14 mouse cellular contexts compared by ENCODE assay signal in the genomic region with DNA sequence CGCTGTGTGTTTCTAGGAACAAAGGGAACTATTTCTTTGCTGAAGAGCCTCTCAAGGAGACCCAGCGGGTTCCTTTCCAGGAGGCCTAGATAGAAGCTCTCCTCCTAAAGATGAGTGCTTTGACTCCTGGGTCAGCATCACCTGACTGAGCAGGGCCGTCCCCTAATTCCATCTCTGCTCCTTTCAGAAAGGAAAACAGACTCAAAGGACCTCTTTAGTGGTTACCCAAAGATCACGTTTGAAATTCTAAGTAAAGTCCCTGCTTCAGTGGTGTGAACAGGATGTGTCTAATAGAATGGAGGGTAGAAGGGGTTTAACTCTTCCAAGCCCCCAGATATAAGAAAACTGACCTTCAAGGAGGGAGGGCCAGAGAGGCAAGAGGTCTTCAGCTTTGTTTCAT.
"Had no signal": no experiment of that assay in that cellular context is flagged by ENCODE, and none has a peak within 500 bp of the region (broad histone marks: within the 10 kb centered on the region; RNA-seq: fewer than 3 reads in every experiment).

No protein-coding gene starts in this region.

- H3K9ac ChIP-seq: kidney, embryonic 15.5 days; limb, embryonic 13.5 days; liver, embryonic 14.5 days; neural tube, embryonic 13.5 days; stomach, embryonic 15.5 days had no signal

- H3K4me2 ChIP-seq: kidney, embryonic 15.5 days; limb, embryonic 13.5 days; neural tube, embryonic 13.5 days; stomach, embryonic 15.5 days had no signal

- ATAC-seq: intestine, embryonic 16.5 days had no signal

- H3K27me3 ChIP-seq: kidney, embryonic 15.5 days; neural tube, embryonic 13.5 days; stomach, embryonic 15.5 days had no signal

- H3K27ac ChIP-seq: kidney, embryonic 15.5 days; limb, embryonic 13.5 days; liver, embryonic 14.5 days; neural tube, embryonic 13.5 days; stomach, embryonic 15.5 days had no signal

- H3K4me1 ChIP-seq: kidney, embryonic 15.5 days; limb, embryonic 13.5 days; neural tube, embryonic 13.5 days; stomach, embryonic 15.5 days had no signal

- H3K9me3 ChIP-seq: kidney, embryonic 15.5 days; limb, embryonic 13.5 days; neural tube, embryonic 13.5 days; stomach, embryonic 15.5 days had no signal

- H3K4me3 ChIP-seq: kidney, embryonic 15.5 days; limb, embryonic 13.5 days; neural tube, embryonic 13.5 days; stomach, embryonic 15.5 days had no signal

- DNase-seq: kidney, adult 2 months; kidney, postnatal 14 days; layer of hippocampus, postnatal 36 days; left cerebral cortex, postnatal 4 days; lung, adult 18-20 months; right cerebral cortex, postnatal 14 days; thymus, adult 2 months; thymus, postnatal 25 days had no signal

- H3K36me3 ChIP-seq: kidney, embryonic 15.5 days; limb, embryonic 13.5 days; neural tube, embryonic 13.5 days; stomach, embryonic 15.5 days had no signal
